Mouse (Mus musculus) cerebellum, adult 11 months (tissue): ENCODE results near the gene Dis3l.
"Not testable (repeated sequence)": the region's sequence is repeated elsewhere in the genome, so short reads cannot be mapped to it uniquely, and the experiment has no call there.

Experiments used
- DNase-seq: peaks from one replicate; pipeline ENCODE4 v3.0.0; 2022

Dis3l gene

GRCm38 (mm10) chr9:64314696-64315095 is 26.4 kb downstream of the Dis3l start:
- DNase-seq: no peak

- DNase-seq: no peak
Observed at GRCm38 (mm10) chr9:64312128-64312527, 29.0 kb downstream of the Dis3l start.

- no peak for DNase-seq
Observed at GRCm38 (mm10) chr9:64310996-64311785, 29.9 kb downstream of the Dis3l start.

GRCm38 (mm10) chr9:64306476-64307312 is 34.4 kb downstream of the Dis3l start:
- DNase-seq: no peak

- not testable (repeated sequence) for DNase-seq
Observed at GRCm38 (mm10) chr9:64303086-64303485, 38.0 kb downstream of the Dis3l start.

- DNase-seq: no peak
Observed at GRCm38 (mm10) chr9:64282404-64282987, 58.6 kb downstream of the Dis3l start.

- no peak for DNase-seq
Observed at GRCm38 (mm10) chr9:64281781-64282178, 59.3 kb downstream of the Dis3l start.

- peak; percentile 92 for DNase-seq
Observed at GRCm38 (mm10) chr9:64281105-64281780, 59.8 kb downstream of the Dis3l start, which contains the start of gene Tipin. Tipin (plus strand) TSS chr9:64281581.

GRCm38 (mm10) chr9:64278665-64279310 is 62.3 kb downstream of the Dis3l start:
- no peak for DNase-seq

GRCm38 (mm10) chr9:64277706-64278105 is 63.4 kb downstream of the Dis3l start:
- peak; percentile 53 for DNase-seq

GRCm38 (mm10) chr9:64274919-64275318 is 66.2 kb downstream of the Dis3l start:
- no peak for DNase-seq

GRCm38 (mm10) chr9:64274291-64274690 is 66.8 kb downstream of the Dis3l start:
- no peak for DNase-seq

GRCm38 (mm10) chr9:64273757-64274156 is 67.3 kb downstream of the Dis3l start:
- DNase-seq: no peak

GRCm38 (mm10) chr9:64272611-64273010 is 68.5 kb downstream of the Dis3l start:
- DNase-seq: no peak

- DNase-seq: no peak
Observed at GRCm38 (mm10) chr9:64271249-64271648, 69.8 kb downstream of the Dis3l start.

GRCm38 (mm10) chr9:64268836-64269235 is 72.3 kb downstream of the Dis3l start:
- DNase-seq: not testable (repeated sequence)

GRCm38 (mm10) chr9:64268196-64268595 is 72.9 kb downstream of the Dis3l start:
- no peak for DNase-seq

- DNase-seq: no peak
Observed at GRCm38 (mm10) chr9:64267231-64267630, 73.9 kb downstream of the Dis3l start.

- DNase-seq: no peak
Observed at GRCm38 (mm10) chr9:64264813-64265212, 76.3 kb downstream of the Dis3l start.

- no peak for DNase-seq
Observed at GRCm38 (mm10) chr9:64261023-64261422, 80.1 kb downstream of the Dis3l start.

- no peak for DNase-seq
Observed at GRCm38 (mm10) chr9:64259906-64260305, 81.2 kb downstream of the Dis3l start.
